Mouse (Mus musculus): ENCODE data around the gene Fkbpl.

Gene Fkbpl

DNA sequence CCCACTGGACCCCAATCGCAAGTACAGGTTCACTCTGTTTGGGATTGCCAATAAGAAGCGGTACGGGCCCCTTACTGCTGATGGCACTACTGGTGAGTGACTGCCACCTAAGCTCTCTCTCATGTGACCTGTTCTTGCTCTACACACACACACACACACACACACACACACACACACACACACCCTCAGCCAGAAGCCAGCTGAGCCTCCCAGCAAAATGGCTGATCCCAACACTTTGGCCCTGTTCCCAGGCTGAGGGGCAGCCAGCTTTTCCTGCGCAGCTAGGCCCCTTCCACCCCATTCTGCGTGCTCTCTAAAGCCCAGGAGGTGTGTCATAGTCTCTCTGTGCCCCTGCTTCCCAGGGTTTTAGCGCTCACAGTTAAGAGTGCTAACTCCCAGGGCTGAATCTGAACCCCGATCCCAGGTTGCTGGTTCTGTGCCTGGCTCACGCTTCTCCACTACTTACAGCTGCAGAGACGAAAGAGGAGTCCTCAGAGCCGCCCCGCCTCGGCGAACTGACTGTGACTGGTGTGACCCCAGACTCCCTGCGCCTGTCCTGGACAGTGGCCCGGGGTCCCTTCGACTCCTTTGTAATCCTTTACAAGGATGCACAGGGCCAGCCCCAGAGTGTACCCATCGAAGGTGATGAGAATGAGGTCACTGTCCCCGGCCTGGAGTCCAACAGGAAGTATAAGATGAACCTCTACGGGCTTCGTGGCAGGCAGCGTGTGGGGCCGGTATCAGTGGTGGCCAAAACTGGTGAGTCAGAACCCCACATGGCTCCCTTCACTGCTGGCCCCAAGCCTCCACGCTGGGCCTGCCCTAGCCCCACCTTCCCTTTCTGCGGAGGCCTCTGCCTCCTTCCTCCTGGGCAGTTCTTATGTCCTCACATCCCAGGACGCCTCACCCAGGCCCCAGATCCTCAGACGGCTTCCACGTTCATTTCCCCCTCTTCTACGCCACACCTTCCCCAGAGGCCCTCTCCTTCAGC is 40.9 kb downstream of the Fkbpl start:
- no peak for DNase-seq (ENCODE audit: extremely low read depth, low read depth)

DNA sequence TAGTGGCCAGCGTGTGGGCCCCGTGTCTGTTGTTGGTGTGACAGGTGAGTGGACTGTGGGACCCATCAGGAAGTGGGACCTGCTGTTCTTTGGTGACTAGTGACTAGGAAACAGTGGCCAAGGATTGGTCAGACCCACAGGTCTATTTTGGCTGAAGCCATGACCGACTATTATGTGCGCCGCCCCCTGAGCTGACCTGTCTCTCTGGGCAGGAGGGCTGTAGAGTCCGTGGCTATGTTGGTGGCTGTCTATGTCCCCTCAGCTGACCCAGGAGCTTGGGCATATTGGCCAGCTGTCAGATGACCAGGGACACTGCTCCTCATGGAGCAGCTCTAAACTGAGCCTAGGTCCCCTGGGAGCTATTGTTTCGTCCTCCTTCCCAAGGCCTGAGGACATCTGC is 44.3 kb downstream of the Fkbpl start:
- no peak for DNase-seq (ENCODE audit: extremely low read depth, low read depth)

DNA sequence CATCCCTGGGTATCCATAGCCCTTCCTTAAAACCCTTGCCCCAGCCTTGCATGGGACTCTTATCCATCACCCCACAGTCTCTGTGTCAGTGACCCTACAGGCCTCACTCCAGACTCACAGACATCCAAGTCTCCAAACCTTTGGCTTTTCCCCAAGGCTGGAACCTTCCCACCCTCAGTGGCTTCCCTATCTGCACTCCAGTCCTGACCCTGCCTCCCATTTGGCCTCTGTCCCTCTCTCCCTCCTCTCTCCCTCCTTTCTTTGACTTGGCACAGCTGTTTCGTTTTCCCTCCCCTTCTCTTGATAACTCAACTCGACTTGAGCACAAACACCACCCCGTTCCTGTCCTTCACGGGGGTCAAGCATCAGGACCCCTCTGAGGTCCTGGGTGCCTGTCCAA is 45.9 kb downstream of the Fkbpl start:
- DNase-seq (ENCODE audit: extremely low read depth, low read depth) = no peak

DNA sequence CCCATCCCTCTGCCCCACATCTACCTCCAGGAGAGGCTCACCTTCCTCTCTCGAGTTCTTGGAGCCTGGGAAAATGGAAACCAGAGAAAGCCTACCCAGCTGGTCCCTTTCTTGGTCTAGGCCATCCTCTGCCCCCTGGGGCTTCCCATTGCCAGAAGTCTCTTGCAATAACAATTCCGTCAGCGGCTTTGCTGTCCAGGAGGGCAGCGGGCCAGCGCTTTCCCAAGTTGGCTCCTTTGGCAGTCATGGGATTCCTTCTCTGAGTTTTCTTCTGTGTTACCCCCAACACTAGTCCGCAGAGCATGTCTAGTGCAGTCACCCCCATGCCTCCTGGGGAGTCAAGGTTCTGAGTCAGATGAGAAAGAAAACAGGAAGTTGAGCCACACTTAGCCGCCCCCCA is 48.3 kb downstream of the Fkbpl start:
- no peak for DNase-seq (ENCODE audit: extremely low read depth, low read depth)

Measured in MEL-GATA-1-ER (cell line).